Mouse (Mus musculus): ENCODE measurements at regions not wholly inside any gene's neighbourhood (a gene's known extent, or its start where the extent isn't known, plus 50 kb on each side); places are given as distances from the start of the nearest gene placed in this dataset.

DNA sequence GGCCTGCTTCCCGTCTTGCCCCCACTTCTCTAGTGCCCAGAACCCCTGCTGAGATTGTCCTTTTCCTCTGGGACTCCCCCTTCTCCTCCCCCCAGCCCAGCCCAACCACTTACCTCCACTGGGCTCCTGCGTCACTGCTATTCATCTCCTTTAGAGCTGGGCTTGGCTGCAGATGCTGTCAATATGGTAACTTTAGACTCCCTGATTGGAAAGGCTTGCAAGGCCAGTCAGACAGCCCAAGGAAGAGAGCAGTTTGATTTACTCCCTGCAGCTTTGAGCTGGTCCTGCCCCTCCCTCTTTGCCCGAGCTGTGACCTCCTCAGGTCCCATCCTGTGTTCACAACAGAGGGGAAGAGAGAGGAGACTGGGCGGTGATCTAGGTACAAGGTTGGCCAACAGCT is 221.9 kb downstream of the Zfp36l1 start:
- Histone ChIP-seq H3K9ac (ENCODE audit: low read depth, low read length) (no peak overlapping the region), H3K9me3 (ENCODE audit: control insufficient read depth, low read length) (no peaks in the 10 kb centered on the region), H3K4me1 (ENCODE audit: control insufficient read depth, insufficient read depth, low read depth, low read length) (peaks cover 6% of the 10 kb centered on the region), H3K36me3 (ENCODE audit: control insufficient read depth, insufficient read depth, low read length) (no peaks in the 10 kb centered on the region), H3K27me3 (replicated peaks; ENCODE audit: control insufficient read depth, insufficient read depth, low read length) (no peaks in the 10 kb centered on the region), H3K4me2 (ENCODE audit: low read length) (no peak overlapping the region), H3K4me3 (ENCODE audit: low read length) (no peak overlapping the region), H3K27ac (ENCODE audit: low read depth, low read length) (no peak overlapping the region)
- ATAC-seq: no peak
- WGBS: 26% methylated on average over 4 of the region's 4 CpGs

GRCm38 (mm10) chr12:79890291-79890690 is 222.5 kb downstream of the Zfp36l1 start:
- no peak overlapping the region for H3K27ac ChIP-seq (ENCODE audit: low read depth, low read length)
- H3K9ac ChIP-seq (ENCODE audit: low read depth, low read length): no peak overlapping the region
- H3K4me3 ChIP-seq (ENCODE audit: low read length): no peak overlapping the region
- H3K9me3 ChIP-seq (ENCODE audit: control insufficient read depth, low read length): no peaks in the 10 kb centered on the region
- no peak for ATAC-seq
- H3K4me1 ChIP-seq (ENCODE audit: control insufficient read depth, insufficient read depth, low read depth, low read length): peaks cover 4% of the 10 kb centered on the region; the same call in 1 of the 2 replicates
- no peaks in the 10 kb centered on the region for H3K36me3 ChIP-seq (ENCODE audit: control insufficient read depth, insufficient read depth, low read length)
- H3K4me2 ChIP-seq (ENCODE audit: low read length): no peak overlapping the region
- WGBS: 91% methylated on average over 7 of the region's 7 CpGs
- H3K27me3 ChIP-seq (replicated peaks; ENCODE audit: control insufficient read depth, insufficient read depth, low read length): no peaks in the 10 kb centered on the region

DNA sequence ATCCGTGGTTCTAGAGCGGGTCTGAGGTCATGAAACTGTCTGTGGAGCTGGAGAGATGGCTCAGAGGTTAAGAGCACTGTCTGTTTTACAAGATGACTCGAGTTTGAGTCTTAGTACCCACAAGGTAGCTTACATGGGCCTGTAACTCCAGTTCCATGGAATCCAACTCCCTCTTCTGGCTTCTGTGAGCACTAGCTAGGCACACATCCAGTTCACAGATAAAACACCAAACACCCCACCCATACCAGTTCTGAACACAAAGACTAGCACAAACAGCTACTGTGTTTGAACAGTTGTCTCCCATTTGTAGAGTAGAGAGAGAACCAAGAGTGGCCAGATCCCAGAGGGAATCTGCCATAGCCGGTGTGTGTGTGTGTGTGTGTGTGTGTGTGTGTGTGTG is 224.0 kb downstream of the Zfp36l1 start:
- H3K27me3 ChIP-seq (replicated peaks; ENCODE audit: control insufficient read depth, insufficient read depth, low read length): no peaks in the 10 kb centered on the region
- WGBS: 92% methylated on average over 4 of the region's 4 CpGs
- no peak overlapping the region for H3K4me2 ChIP-seq (ENCODE audit: low read length)
- no peak overlapping the region for H3K9ac ChIP-seq (ENCODE audit: low read depth, low read length)
- no peak for ATAC-seq
- H3K4me1 ChIP-seq (ENCODE audit: control insufficient read depth, insufficient read depth, low read depth, low read length): no peaks in the 10 kb centered on the region
- no peaks in the 10 kb centered on the region for H3K9me3 ChIP-seq (ENCODE audit: control insufficient read depth, low read length)
- H3K4me3 ChIP-seq (ENCODE audit: low read length): no peak overlapping the region
- no peak overlapping the region for H3K27ac ChIP-seq (ENCODE audit: low read depth, low read length)
- no peaks in the 10 kb centered on the region for H3K36me3 ChIP-seq (ENCODE audit: control insufficient read depth, insufficient read depth, low read length)

DNA sequence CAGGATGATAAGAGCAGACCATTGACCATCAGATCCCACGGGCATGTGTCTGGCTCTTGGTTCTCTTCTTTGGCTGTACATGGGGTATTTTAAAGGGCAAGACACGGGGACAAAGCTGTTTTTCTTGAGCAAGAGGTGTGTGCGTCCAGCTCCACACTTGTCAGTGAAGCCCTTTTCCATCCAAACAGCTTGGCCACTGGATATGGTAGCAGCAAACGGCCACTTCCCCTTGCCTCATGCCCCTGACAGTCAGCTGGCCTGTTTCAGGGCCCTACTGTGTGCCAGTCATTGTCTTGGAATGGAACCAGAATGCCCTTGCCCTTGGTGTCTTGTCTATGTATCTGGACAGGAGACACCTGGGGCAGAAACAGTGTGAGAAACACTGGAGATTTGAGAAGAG is 224.7 kb downstream of the Zfp36l1 start:
- H3K9me3 ChIP-seq (ENCODE audit: control insufficient read depth, low read length): no peaks in the 10 kb centered on the region

DNA sequence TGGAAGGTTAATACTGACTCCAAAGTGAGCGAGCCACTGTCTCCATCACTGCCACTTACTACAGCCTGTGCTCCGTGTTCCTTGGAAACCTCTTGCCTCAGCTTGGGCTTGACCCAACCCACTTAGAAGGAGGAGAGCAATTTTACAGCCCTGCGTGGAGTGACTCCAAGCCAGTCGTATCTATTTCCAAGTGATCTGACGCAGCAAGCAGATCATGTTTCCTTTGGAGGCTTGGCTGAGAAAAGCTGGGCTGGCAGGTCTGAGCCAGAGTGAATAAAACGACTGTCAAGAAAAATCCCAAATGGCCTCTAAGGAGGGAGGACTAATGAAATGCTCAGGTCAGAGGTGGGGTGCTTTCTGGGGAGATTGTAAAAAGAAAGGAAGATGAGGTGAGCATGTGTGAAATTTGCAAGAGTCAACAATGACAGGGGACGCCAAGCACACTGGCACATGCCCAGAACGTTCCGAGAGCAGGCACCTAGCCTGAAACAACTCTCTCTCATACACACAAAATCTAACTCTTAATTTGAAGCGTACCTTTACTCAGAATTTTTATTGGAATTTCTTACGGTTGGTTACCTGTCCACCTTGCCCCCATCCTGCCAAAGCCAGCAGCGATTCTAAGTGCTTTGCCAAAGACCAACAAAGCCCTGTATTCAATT is 225.5 kb downstream of the Zfp36l1 start:
- Histone ChIP-seq H3K27me3 (replicated peaks; ENCODE audit: control insufficient read depth, insufficient read depth, low read length) (no peaks in the 10 kb centered on the region), H3K4me3 (ENCODE audit: low read length) (no peak overlapping the region), H3K27ac (ENCODE audit: low read depth, low read length) (peak overlapping the region; percentile 7; the same call in 1 of the 2 replicates), H3K9ac (ENCODE audit: low read depth, low read length) (no peak overlapping the region), H3K4me1 (ENCODE audit: control insufficient read depth, insufficient read depth, low read depth, low read length) (no peaks in the 10 kb centered on the region), H3K4me2 (ENCODE audit: low read length) (no peak overlapping the region), H3K36me3 (ENCODE audit: control insufficient read depth, insufficient read depth, low read length) (no peaks in the 10 kb centered on the region), H3K9me3 (ENCODE audit: control insufficient read depth, low read length) (no peaks in the 10 kb centered on the region)
- ATAC-seq: 0 out of 2 replicates have a peak, but pooled peaks have one; percentile 45
- WGBS: 43% methylated on average over 12 of the region's 12 CpGs

More for the DNA sequence above, 224.7 kb downstream of the Zfp36l1 start:
- ATAC-seq: no peak
- Histone ChIP-seq H3K36me3 (ENCODE audit: control insufficient read depth, insufficient read depth, low read length) (no peaks in the 10 kb centered on the region), H3K4me1 (ENCODE audit: control insufficient read depth, insufficient read depth, low read depth, low read length) (no peaks in the 10 kb centered on the region), H3K27ac (ENCODE audit: low read depth, low read length) (no peak overlapping the region), H3K4me3 (ENCODE audit: low read length) (no peak overlapping the region), H3K9ac (ENCODE audit: low read depth, low read length) (no peak overlapping the region), H3K4me2 (ENCODE audit: low read length) (no peak overlapping the region), H3K27me3 (replicated peaks; ENCODE audit: control insufficient read depth, insufficient read depth, low read length) (no peaks in the 10 kb centered on the region)
- WGBS: 81% methylated on average over 4 of the region's 4 CpGs

DNA sequence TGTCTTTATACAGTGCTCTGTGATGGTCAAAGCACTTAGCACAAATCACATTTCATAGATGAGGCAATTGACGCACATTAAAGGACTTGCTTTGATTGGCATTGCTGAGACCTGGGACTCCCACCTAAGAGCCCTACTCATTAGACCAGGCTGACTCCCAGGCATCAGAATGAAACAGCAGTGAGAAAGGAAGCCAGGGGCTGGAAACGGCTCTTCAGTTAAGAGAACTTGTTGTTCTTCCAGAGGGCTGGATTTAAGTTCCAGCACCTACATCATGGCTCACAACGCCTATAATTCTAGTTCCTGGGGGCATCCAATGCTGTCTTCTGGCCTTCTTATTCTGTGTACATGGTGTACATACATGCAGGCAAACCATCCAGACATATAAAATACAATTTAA is 226.3 kb downstream of the Zfp36l1 start:
- H3K36me3 ChIP-seq (ENCODE audit: control insufficient read depth, insufficient read depth, low read length): no peaks in the 10 kb centered on the region

DNA sequence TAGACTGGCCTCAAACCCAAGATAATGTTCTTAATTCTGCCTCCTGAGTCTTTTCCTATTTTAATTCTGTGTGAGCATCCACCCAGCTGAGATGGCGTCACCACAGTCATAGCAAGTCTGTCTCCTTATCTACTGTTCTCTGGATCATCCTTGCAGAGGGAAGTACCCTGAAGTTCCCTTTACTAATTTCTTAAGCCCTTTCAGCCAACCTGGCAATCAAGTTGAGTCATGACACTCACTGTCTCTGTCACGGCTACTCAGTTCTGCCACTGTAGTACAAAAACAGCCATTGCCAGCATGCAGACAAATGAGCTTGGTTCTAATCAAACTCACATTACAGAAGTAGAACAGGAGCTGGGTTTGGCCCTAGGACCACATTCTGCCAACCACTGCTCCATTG is 227.5 kb downstream of the Zfp36l1 start:
- H3K4me3 ChIP-seq (ENCODE audit: low read length): no peak overlapping the region
- no peak overlapping the region for H3K4me2 ChIP-seq (ENCODE audit: low read length)
- no peak overlapping the region for H3K9ac ChIP-seq (ENCODE audit: low read depth, low read length)
- WGBS: 94% methylated on average over 2 of the region's 2 CpGs
- H3K27me3 ChIP-seq (replicated peaks; ENCODE audit: control insufficient read depth, insufficient read depth, low read length): no peaks in the 10 kb centered on the region
- H3K9me3 ChIP-seq (ENCODE audit: control insufficient read depth, low read length): no peaks in the 10 kb centered on the region
- no peaks in the 10 kb centered on the region for H3K36me3 ChIP-seq (ENCODE audit: control insufficient read depth, insufficient read depth, low read length)
- no peak for ATAC-seq
- H3K27ac ChIP-seq (ENCODE audit: low read depth, low read length): no peak overlapping the region
- H3K4me1 ChIP-seq (ENCODE audit: control insufficient read depth, insufficient read depth, low read depth, low read length): peaks cover 4% of the 10 kb centered on the region; the same call in 1 of the 2 replicates

More for the DNA sequence above, 226.3 kb downstream of the Zfp36l1 start:
- no peak overlapping the region for H3K27ac ChIP-seq (ENCODE audit: low read depth, low read length)
- no peaks in the 10 kb centered on the region for H3K4me1 ChIP-seq (ENCODE audit: control insufficient read depth, insufficient read depth, low read depth, low read length)
- no peak overlapping the region for H3K4me3 ChIP-seq (ENCODE audit: low read length)
- no peak overlapping the region for H3K4me2 ChIP-seq (ENCODE audit: low read length)
- WGBS: 76% methylated on average over 3 of the region's 3 CpGs
- H3K9ac ChIP-seq (ENCODE audit: low read depth, low read length): no peak overlapping the region
- ATAC-seq: no peak
- no peaks in the 10 kb centered on the region for H3K27me3 ChIP-seq (replicated peaks; ENCODE audit: control insufficient read depth, insufficient read depth, low read length)
- no peaks in the 10 kb centered on the region for H3K9me3 ChIP-seq (ENCODE audit: control insufficient read depth, low read length)

DNA sequence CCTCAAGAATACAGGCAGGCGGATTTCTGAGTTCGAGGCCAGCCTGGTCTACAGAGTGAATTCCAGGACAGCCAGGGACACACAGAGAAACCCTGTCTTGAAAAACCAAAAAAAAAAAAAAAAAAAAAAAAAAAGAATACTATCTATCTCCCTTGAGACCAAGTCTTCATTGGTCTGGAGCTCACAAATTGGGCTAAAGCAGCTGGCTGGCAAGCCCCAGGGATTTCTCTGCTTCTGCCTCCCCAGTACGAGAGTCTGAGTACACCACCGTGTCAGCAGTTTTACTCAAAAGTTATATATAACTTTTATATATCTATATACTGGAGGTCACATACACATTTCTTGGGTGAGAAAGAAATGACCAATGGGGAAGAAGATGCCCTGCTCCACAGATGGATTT is 229.2 kb downstream of the Zfp36l1 start:
- H3K9ac ChIP-seq (ENCODE audit: low read depth, low read length): no peak overlapping the region
- ATAC-seq: no peak
- H3K27me3 ChIP-seq (replicated peaks; ENCODE audit: control insufficient read depth, insufficient read depth, low read length): no peaks in the 10 kb centered on the region
- H3K4me3 ChIP-seq (ENCODE audit: low read length): no peak overlapping the region
- H3K4me1 ChIP-seq (ENCODE audit: control insufficient read depth, insufficient read depth, low read depth, low read length): peaks cover 17% of the 10 kb centered on the region
- no peaks in the 10 kb centered on the region for H3K36me3 ChIP-seq (ENCODE audit: control insufficient read depth, insufficient read depth, low read length)
- H3K27ac ChIP-seq (ENCODE audit: low read depth, low read length): no peak overlapping the region
- H3K4me2 ChIP-seq (ENCODE audit: low read length): no peak overlapping the region
- 93% methylated on average over 4 of the region's 4 CpGs for WGBS
- H3K9me3 ChIP-seq (ENCODE audit: control insufficient read depth, low read length): no peaks in the 10 kb centered on the region

GRCm38 (mm10) chr12:79880751-79881261 is 232.0 kb downstream of the Zfp36l1 start:
- H3K27ac ChIP-seq (ENCODE audit: low read depth, low read length): no peak overlapping the region
- H3K4me2 ChIP-seq (ENCODE audit: low read length): no peak overlapping the region
- peaks cover 17% of the 10 kb centered on the region for H3K4me1 ChIP-seq (ENCODE audit: control insufficient read depth, insufficient read depth, low read depth, low read length)
- no peak for ATAC-seq
- no peaks in the 10 kb centered on the region for H3K27me3 ChIP-seq (replicated peaks; ENCODE audit: control insufficient read depth, insufficient read depth, low read length)
- WGBS: 62% methylated on average over 18 of the region's 18 CpGs
- no peak overlapping the region for H3K9ac ChIP-seq (ENCODE audit: low read depth, low read length)
- H3K36me3 ChIP-seq (ENCODE audit: control insufficient read depth, insufficient read depth, low read length): no peaks in the 10 kb centered on the region
- H3K4me3 ChIP-seq (ENCODE audit: low read length): no peak overlapping the region
- H3K9me3 ChIP-seq (ENCODE audit: control insufficient read depth, low read length): no peaks in the 10 kb centered on the region
